Mouse (Mus musculus): ENCODE measurements around the gene Abhd6.

Abhd6 gene

DNA sequence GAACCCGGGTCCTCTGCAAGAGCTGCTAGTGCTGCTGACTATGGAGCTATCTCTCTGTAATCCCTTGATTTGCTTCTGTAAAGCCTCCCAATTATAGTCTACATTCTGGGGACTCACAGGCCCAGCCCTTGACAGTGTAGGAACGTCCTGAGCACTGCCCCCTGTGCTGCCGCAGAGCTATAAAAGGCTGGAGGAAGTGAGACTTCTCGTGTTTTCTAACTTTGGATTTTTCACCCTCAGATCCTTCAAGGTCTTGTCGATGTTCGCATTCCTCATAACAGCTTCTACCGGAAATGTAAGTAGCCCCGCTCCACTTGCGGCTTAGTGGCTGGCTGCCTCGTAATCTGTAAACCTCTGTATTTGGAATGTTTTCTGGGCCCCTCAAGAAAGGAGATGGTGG lies 46.6 kb downstream of the Abhd6 start:
- H3K27me3 ChIP-seq (ENCODE audit: control insufficient read depth, insufficient read depth, low read length, poor library complexity, severe bottlenecking) = no peaks in the 10 kb centered on the region
- peak; percentile 7 for DNase-seq (ENCODE audit: low read depth, low spot score)
- no peaks in the 10 kb centered on the region for H3K36me3 ChIP-seq (ENCODE audit: control insufficient read depth, insufficient read depth, low read length, poor library complexity, severe bottlenecking)

DNA sequence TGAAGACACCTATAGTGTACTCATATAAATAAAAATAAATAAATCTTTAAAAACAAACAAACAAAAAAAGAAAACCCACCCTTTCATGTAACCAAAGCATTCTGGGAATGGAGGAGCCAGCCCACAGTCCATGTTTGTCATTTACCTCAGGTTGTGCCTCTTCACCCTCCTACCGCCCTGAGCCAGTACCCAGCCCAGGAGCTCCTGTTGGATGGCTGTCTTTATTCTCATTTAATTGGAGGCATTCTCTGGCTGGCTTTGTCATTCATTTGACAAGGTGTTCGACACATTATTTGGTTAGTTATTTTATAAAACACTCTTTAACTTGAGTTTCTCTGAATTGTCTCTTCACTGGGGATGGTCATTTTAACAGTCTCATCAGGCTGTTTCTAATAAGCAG lies 49.2 kb downstream of the Abhd6 start:
- Histone ChIP-seq H3K36me3 (ENCODE audit: control insufficient read depth, insufficient read depth, low read length, poor library complexity, severe bottlenecking) (no peaks in the 10 kb centered on the region), H3K27me3 (ENCODE audit: control insufficient read depth, insufficient read depth, low read length, poor library complexity, severe bottlenecking) (no peaks in the 10 kb centered on the region)
- DNase-seq (ENCODE audit: low read depth, low spot score) = no peak

DNA sequence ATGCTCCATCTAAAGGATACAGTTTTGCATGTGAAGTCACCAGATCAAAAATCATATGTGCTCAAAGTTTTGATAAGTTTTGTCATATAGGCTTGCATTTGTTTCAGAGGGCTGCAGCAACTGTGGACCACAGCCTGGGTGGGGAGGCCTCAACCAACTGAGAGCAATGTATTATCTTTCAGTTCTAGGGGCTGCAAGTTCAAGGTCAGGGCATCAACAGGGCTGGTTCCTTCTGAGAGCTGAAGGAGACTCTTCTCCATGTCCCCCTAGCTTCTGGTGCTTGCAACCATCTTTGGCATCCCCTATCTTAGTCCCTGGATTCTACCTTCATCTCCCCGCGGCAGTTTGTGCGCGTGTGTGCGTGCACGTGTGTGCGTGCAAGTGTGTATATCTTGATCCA lies 50.0 kb downstream of the Abhd6 start:
- H3K27me3 ChIP-seq (ENCODE audit: control insufficient read depth, insufficient read depth, low read length, poor library complexity, severe bottlenecking) = no peaks in the 10 kb centered on the region
- DNase-seq (ENCODE audit: low read depth, low spot score) = no peak
- no peaks in the 10 kb centered on the region for H3K36me3 ChIP-seq (ENCODE audit: control insufficient read depth, insufficient read depth, low read length, poor library complexity, severe bottlenecking)

DNA sequence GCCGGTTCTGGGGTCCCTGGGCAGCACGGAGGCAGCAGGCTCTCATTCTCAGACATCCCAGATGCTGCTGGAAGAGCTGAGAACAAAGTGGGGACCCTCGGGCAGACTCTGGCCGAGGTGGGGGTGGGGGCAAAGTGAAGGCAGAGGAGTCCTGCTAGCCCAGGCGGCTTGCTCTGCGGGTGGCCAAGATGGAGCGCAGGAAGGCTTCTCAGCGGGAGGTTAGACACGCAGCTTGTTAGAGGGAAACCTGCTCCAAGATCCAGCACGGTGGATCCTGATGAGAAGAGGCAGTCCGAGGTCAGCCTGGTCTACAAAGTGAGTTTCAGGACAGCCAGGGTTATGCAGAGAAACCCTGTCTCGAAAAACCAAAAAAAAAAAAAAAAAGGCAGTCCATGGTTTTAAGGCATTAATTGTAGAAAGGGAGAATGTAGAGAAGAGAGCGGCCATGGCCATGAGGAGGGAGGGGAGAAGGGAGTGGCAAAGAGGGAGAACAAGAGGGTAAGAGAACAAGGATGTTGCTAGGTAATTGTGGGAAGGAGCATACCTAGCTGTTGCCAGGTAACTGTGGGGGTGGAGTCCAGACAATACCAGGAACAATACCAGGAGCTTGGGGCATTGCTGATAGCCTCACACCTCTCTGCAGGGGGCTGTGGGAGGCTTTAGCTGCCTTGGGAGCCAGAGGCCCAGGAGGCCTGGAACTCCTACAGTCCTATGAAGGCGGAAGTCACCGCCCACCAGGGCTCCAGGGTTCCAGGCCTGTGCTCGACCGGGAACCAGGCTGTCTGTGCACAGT lies 51.8 kb downstream of the Abhd6 start:
- no peaks in the 10 kb centered on the region for H3K36me3 ChIP-seq (ENCODE audit: control insufficient read depth, insufficient read depth, low read length, poor library complexity, severe bottlenecking)

DNA sequence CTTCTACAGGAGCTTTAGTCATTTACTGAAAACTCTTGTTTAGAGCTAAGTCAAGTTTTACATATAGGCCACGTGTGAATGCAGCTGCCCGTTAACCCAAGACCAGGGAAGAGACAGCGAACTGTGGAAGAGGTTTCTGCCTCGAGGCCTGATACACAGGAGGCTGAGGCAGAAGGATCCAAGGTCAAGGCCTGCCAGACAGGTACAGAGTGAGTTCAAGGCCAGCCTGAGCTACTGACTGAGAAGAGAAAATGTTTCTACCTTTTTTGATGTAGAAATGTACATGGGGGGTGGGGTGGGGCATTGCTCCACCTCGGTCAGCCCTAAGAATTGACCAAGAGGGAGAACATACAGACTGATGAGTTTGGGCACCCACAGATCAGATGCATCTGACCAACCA lies 53.4 kb downstream of the Abhd6 start:
- H3K27me3 ChIP-seq (ENCODE audit: control insufficient read depth, insufficient read depth, low read length, poor library complexity, severe bottlenecking) = no peaks in the 10 kb centered on the region
- no peaks in the 10 kb centered on the region for H3K36me3 ChIP-seq (ENCODE audit: control insufficient read depth, insufficient read depth, low read length, poor library complexity, severe bottlenecking)
- DNase-seq (ENCODE audit: low read depth, low spot score) = no peak

More for the DNA sequence above, 51.8 kb downstream of the Abhd6 start:
- no peak for DNase-seq (ENCODE audit: low read depth, low spot score)
- no peaks in the 10 kb centered on the region for H3K27me3 ChIP-seq (ENCODE audit: control insufficient read depth, insufficient read depth, low read length, poor library complexity, severe bottlenecking)

DNA sequence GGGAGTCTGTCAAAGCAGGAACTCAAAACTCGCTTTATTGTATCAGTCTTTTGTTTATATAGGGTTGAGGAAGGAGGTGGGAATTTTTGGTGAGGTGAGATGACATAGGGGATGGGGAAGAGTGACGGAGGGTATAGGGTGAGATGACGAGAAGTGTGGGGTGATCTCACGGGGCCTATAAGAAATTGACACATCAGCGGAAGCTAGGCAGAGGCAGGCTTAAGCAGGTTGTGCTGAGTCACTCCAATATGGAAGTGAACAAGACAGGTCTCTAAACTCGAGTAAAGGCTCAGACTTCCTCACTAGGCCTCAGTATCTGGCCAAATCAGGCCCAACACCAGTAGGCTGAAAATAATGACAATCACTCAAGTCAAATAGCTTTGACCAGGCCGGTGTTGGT lies 57.2 kb downstream of the Abhd6 start:
- DNase-seq (ENCODE audit: low read depth, low spot score) = no peak
- Histone ChIP-seq H3K36me3 (ENCODE audit: control insufficient read depth, insufficient read depth, low read length, poor library complexity, severe bottlenecking) (no peaks in the 10 kb centered on the region), H3K27me3 (ENCODE audit: control insufficient read depth, insufficient read depth, low read length, poor library complexity, severe bottlenecking) (no peaks in the 10 kb centered on the region)

DNA sequence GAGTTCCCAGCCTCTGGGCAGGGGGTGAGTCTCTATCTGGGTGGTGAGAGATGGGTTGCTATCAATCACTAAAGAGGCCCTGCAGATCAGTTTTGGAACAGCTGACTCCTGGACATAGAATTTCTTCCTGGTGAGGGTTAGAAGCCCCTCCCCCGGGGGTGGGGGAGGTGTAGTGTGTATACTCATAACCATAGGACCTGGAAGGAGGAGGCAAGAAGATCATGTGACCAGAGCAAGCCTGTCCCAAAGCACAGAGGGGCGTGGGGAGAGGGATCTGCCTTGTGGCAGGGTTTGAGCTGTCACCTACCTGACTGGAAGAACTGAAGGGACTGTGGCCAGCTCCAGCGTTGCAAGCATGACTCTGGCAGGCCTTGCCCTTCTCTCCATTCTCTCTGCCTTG lies 59.4 kb downstream of the Abhd6 start:
- DNase-seq (ENCODE audit: low read depth, low spot score) = no peak
- Histone ChIP-seq H3K27me3 (ENCODE audit: control insufficient read depth, insufficient read depth, low read length, poor library complexity, severe bottlenecking) (no peaks in the 10 kb centered on the region), H3K36me3 (ENCODE audit: control insufficient read depth, insufficient read depth, low read length, poor library complexity, severe bottlenecking) (no peaks in the 10 kb centered on the region)

DNA sequence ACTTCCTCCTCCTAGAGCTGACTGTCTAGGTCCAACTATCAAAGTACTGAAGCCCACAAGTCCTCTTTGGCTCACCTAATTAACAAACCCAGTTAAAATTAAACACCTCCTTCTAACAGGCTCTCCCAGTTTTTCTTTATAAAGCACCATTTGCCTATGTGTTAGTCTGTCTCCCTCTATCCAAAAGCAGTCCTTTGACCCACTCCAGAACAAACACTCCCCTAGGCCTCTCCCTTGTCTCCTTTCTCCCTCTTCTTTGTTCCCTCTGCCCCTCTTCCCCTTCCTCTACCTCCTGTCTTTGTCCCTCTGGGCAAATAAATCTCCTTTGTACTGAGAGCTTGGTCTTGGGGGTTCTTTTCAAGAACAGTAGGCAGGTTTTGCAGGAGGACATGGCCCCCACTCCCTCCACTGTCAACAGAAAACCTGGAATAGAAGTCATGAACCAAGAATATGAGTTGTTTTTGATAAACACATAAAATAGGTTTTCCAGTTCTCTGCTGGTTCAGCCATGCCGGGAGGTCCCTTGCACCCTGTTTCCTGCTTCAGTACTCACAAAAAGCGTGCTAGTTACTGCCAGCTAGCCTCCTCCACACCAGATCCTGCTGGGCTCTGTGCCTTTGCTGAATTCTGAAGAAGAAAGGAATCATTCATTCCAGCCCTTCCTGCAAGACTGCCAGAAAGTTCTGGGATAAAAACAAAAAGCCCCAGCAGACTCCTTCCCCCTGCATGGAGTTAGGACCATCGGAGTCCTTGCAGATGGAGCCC lies 60.0 kb downstream of the Abhd6 start:
- no peak for DNase-seq (ENCODE audit: low read depth, low spot score)
- H3K27me3 ChIP-seq (ENCODE audit: control insufficient read depth, insufficient read depth, low read length, poor library complexity, severe bottlenecking) = no peaks in the 10 kb centered on the region

DNA sequence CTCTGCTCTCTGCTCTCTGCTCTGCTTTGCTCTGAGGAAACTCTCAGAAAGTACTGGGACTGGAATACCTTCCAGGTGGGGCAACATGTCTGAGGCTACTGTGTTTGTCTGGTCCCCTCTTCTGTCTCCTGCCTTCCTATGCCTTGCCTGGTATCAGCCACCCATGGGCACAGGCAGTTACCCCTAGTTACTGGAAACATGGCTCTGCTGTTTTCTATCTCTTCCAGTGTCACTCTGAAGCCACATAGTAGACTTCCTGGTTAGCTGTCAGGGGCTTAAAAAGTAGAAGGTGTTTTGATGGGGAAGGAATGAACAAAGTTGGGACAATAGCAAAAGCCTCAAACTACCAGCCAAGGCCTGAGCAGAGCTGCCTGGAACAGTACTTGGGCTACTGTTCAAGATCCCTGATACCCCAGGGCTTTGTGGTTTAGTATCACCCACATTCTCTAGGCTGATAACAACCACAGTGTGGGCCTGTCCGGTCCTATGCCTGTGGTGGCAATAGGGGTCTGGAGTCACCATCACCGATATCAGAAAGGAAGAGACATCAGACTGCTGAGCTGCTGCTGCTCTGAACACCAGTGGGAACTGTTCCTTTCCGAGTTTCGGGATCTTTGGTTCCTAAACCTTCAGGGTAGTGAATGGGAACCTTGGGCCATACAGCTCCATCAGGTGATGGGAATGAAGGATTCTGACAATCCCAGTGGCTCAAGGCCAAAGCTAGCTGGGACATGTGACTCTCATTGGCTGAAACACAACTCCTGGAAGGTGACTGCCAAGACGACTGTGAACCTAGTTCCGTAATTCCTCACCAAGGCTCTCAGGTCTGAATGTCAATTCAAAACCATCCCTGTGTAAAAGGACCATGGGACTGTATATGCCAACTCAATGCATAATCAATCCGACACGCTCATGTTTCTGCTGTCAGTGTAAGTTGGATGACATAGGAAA lies 61.4 kb downstream of the Abhd6 start:
- Histone ChIP-seq H3K36me3 (ENCODE audit: control insufficient read depth, insufficient read depth, low read length, poor library complexity, severe bottlenecking) (no peaks in the 10 kb centered on the region), H3K27me3 (ENCODE audit: control insufficient read depth, insufficient read depth, low read length, poor library complexity, severe bottlenecking) (no peaks in the 10 kb centered on the region)
- DNase-seq (ENCODE audit: low read depth, low spot score) = no peak

More for the DNA sequence above, 60.0 kb downstream of the Abhd6 start:
- H3K36me3 ChIP-seq (ENCODE audit: control insufficient read depth, insufficient read depth, low read length, poor library complexity, severe bottlenecking) = no peaks in the 10 kb centered on the region

DNA sequence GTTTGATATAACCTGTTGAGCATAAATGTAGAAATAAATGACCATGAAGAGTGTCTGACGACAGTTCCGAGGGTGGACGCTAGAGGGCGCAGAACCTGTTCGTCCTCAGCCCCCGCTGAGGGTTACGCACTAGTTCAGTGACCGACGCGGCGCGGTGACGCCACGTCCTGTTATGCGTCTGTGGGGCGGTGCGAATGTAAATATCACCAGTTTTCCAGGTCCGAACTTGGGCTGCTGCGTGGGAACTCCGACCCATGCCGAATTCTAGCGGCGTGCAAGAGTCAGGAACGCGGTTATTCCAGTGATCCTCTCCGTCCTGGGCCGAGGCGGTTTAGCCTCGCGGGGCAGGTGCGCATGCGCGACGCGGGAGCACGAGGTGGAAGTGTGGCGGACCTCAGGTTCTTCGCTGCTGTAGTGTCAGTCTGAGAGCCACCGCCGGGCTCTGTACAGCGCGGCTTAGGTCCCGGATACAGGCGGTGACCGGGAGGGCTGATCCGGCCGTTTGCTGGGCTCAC lies 77.5 kb downstream of the Abhd6 start, which contains the start of gene Rpp14:
Gene Rpp14, plus strand, starts transcription at position 203 of the 515 bp plus-strand sequence.
- H3K27me3 ChIP-seq (ENCODE audit: control insufficient read depth, insufficient read depth, low read length, poor library complexity, severe bottlenecking) = no peaks in the 10 kb centered on the region
- peak; percentile 97 for DNase-seq (ENCODE audit: low read depth, low spot score)
- H3K36me3 ChIP-seq (ENCODE audit: control insufficient read depth, insufficient read depth, low read length, poor library complexity, severe bottlenecking) = no peaks in the 10 kb centered on the region

DNA sequence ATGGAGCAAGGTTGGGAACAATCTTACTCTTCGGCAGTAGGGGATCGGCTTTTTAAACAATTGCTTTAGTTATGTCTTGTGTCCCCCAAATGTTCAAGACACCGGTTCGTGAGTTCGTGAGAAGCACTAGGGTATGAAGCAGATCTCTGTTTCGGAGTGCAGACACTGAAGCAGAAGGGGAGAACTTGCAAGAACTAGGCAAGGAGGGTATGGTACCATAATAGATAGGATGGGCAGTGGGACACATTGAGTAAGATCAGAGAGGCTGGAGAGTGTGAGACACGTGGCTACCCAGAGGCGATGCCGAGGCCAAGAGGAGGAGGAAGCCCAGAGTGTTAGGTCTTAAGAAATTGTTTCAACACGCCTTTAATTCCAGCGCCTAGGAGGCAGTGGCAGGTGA lies 78.0 kb downstream of the Abhd6 start:
- no peaks in the 10 kb centered on the region for H3K27me3 ChIP-seq (ENCODE audit: control insufficient read depth, insufficient read depth, low read length, poor library complexity, severe bottlenecking)
- no peaks in the 10 kb centered on the region for H3K36me3 ChIP-seq (ENCODE audit: control insufficient read depth, insufficient read depth, low read length, poor library complexity, severe bottlenecking)
- DNase-seq (ENCODE audit: low read depth, low spot score) = no peak

DNA sequence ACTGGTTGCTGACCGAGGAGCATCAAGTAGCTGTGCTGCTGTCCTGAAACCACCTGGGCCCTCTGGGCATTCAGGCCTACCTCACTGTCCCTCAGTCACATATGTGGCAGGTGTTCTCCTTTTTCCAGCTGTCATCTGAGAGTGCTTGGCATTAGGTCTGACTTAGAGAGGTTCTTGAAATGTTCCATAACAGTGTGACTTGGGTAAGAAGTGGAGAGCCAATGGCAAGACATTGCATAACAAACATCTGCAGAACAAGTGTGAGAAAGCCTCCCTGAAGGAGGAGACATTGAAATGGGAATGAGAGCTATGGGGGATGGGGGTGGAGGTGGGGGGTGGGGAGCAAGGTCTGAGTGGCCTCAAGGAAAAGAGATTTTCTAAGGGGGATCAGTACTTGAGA lies 80.2 kb downstream of the Abhd6 start:
- peaks cover 3% of the 10 kb centered on the region; the same call in 1 of the 2 replicates for H3K36me3 ChIP-seq (ENCODE audit: control insufficient read depth, insufficient read depth, low read length, poor library complexity, severe bottlenecking)
- no peak for DNase-seq (ENCODE audit: low read depth, low spot score)
- no peaks in the 10 kb centered on the region for H3K27me3 ChIP-seq (ENCODE audit: control insufficient read depth, insufficient read depth, low read length, poor library complexity, severe bottlenecking)

DNA sequence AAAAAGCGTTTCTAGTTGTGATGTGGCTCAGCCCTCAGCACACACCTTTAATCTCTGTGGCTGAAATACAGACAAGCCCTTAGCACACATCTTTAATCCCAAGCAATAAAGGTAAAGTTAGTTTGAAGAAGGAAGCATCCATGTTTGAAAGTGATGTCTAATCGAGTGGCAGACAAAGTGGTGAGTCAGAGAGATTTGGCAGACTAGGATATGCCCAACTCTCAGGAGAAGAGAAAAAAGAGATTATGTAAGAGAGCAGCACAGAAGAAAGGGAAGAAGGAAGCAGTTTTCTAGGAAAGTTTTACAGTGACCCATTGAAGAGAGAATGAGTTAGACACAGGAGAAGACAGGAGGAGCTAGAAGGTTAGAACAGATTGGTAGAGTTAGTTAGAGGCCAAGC lies 86.3 kb downstream of the Abhd6 start:
- DNase-seq (ENCODE audit: low read depth, low spot score) = no peak
- Histone ChIP-seq H3K36me3 (ENCODE audit: control insufficient read depth, insufficient read depth, low read length, poor library complexity, severe bottlenecking) (peaks cover 5% of the 10 kb centered on the region; the same call in 1 of the 2 replicates), H3K27me3 (ENCODE audit: control insufficient read depth, insufficient read depth, low read length, poor library complexity, severe bottlenecking) (no peaks in the 10 kb centered on the region; the same call in 1 of the 2 replicates)

DNA sequence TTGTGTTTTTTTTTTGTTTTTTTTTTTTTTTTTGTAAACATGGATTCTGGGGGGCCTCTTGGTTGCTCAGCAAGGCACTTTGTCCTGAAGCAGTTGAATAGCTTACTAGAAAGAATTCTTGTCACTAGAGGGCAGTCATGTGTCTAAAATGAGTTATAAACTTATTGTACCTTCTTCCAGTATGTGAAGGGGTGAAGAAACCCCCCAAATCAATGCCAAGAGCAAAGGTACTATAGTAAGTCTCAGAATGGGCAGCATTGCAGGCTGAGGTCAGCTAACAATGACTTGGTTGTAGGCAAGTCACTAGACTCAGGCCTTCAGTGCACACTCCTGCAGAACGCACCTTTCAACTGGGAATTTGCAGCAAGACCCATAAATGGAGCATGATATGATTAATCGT lies 89.9 kb downstream of the Abhd6 start:
- peaks cover 5% of the 10 kb centered on the region; the same call in 1 of the 2 replicates for H3K36me3 ChIP-seq (ENCODE audit: control insufficient read depth, insufficient read depth, low read length, poor library complexity, severe bottlenecking)
- peak; percentile 85 for DNase-seq (ENCODE audit: low read depth, low spot score)
- H3K27me3 ChIP-seq (ENCODE audit: control insufficient read depth, insufficient read depth, low read length, poor library complexity, severe bottlenecking) = no peaks in the 10 kb centered on the region; the same call in 1 of the 2 replicates

Measured in splenic B cell, adult 2 months (primary cell).